Mouse (Mus musculus) G1E-ER4 (cell line): ENCODE data around the gene Nebl. TPM values are rescaled to one million over a fixed set of nuclear protein-coding genes. Genes with fewer than 3 reads are reported as not detected.

Experiments
- GATA1 ChIP-seq: IDR thresholded peaks from one replicate; pipeline ENCODE4 v1.8.0; 2012; ENCODE audit warnings: low read length, inconsistent platforms
- polyA plus RNA-seq: library from polyadenylated mRNA; stranded (reverse); fragments of >175 nt; gene quantifications from 2 replicates; pipeline ENCODE4 v1.2.3, GENCODE M21; 2012

Gene Nebl
- polyA plus RNA-seq: 0.21 and 0.24 TPM in 2 replicates

GRCm38 (mm10) chr2:17730957-17731830, at the start of gene Nebl:
TSS of gene Nebl (minus strand) at chr2:17731464.
- TF ChIP-seq GATA1: no peak

- no peak for TF ChIP-seq GATA1
These were observed 39.1 kb upstream of the Nebl start for GRCm38 (mm10) chr2:17770246-17770825.

GRCm38 (mm10) chr2:17769242-17769755, 38.0 kb upstream of the Nebl start:
- no peak for TF ChIP-seq GATA1

- TF ChIP-seq GATA1: no peak
These were observed 25.0 kb upstream of the Nebl start for GRCm38 (mm10) chr2:17756271-17756670.

- TF ChIP-seq GATA1: no peak
These were observed 10.9 kb upstream of the Nebl start for GRCm38 (mm10) chr2:17742051-17742763.

- no peak for TF ChIP-seq GATA1
These were observed 10.3 kb upstream of the Nebl start for GRCm38 (mm10) chr2:17741555-17741954.

GRCm38 (mm10) chr2:17740454-17740853, 9.2 kb upstream of the Nebl start:
- no peak for TF ChIP-seq GATA1

GRCm38 (mm10) chr2:17732210-17732609, 946 bp upstream of the Nebl start:
- TF ChIP-seq GATA1: no peak

- no peak for TF ChIP-seq GATA1
These were observed 552 bp upstream of the Nebl start for GRCm38 (mm10) chr2:17731831-17732200.

GRCm38 (mm10) chr2:17730648-17730956, 662 bp downstream of the Nebl start:
- no peak for TF ChIP-seq GATA1

- TF ChIP-seq GATA1: no peak
These were observed 1.3 kb downstream of the Nebl start for GRCm38 (mm10) chr2:17729770-17730647.

GRCm38 (mm10) chr2:17724405-17724804, 6.9 kb downstream of the Nebl start:
- TF ChIP-seq GATA1: no peak

- TF ChIP-seq GATA1: no peak
These were observed 7.8 kb downstream of the Nebl start for GRCm38 (mm10) chr2:17723268-17724019.

GRCm38 (mm10) chr2:17721177-17721715, 10.0 kb downstream of the Nebl start:
- TF ChIP-seq GATA1: no peak
